Mouse (Mus musculus) retina, embryonic 14.5 days (tissue): ENCODE data around the gene Vcp.

ENCODE experiments used
- DNase-seq: peaks from one replicate; pipeline ENCODE4 v3.0.0-alpha.2; 2015; ENCODE audit warnings: low spot score

The Vcp gene

DNA sequence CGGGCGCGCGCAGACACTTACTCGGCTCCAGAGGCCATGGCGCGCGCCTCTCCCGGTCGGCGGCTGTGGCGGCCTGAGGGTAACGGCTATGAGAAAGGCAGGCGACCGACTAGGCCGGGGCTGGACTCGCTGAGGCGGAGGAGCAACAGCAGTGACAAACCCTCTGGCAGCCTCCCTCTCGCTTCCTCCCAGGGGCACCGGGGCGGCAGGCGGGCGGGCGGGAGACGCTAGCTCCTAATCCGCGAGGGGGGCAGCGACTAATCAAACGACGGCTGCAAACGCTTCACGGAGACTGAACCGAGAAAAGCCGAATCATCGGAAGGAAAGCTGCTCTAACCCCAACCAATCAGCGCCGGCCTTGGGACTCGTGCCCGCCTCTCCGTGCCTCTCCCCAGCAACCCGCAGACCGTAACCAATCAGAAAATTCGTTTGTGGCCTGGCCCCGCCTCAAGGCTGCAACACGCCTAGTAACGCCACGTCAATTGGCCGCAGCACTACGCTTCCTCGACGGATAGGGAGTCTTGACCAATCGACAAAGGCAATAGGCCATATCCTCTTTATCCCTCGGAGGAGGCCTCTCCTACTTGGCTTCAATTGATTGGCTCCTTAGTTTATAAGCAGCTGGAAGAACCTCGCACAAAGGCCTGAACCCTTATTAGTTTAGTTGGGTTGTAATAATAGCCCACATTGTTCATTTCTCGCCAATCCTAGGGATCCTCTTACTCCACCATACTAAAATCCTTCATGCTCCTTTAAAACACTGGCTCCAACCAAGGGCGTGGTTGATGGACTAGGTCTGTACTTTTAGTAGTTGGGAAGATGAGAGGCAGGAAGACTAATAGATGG lies at the start of gene Vcp:
Gene Vcp (minus strand): TSS at position 367 of the 846 bp plus-strand sequence.
- DNase-seq: peak; percentile 99

DNA sequence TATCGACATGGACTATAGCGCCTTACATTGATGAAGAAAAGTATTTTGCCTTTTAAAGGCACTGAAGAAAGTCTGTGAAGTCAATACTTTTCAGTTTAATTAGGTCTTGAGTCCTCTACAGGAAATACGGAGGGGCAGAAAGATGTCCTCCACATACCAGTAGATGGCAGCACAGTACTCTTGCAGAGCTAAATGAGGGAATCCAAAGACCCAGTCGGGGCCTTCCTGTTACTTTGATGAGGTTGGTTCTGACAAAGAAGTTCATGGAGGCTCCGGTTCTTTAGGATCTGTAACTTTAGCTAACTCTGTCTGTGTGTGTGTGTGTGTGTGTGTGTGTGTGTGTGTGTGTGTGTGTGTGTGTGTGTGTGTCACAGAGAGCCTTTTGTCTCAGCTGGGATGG lies 46.9 kb upstream of the Vcp start:
- peak; percentile 95 for DNase-seq

DNA sequence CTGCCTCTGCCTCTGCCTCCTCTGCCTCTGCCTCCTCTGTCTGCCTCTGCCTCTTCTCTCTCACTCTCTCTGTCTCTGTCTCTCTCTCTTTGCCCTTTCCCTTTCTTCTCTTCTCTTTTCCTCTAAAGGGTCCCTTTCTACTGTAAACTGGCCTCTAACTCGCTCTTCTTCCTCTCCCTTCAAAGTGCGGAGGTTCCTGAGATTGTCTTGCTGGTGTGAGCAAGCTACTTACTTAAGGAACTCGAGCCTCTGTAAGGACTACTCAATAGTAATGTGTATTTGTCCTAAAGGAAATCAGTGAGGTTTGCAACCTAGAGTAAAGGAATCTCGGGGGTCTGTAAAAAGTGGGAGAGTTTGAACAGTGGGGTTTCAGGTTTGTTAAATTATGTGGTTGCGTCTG lies 46.3 kb upstream of the Vcp start:
- DNase-seq: no peak

DNA sequence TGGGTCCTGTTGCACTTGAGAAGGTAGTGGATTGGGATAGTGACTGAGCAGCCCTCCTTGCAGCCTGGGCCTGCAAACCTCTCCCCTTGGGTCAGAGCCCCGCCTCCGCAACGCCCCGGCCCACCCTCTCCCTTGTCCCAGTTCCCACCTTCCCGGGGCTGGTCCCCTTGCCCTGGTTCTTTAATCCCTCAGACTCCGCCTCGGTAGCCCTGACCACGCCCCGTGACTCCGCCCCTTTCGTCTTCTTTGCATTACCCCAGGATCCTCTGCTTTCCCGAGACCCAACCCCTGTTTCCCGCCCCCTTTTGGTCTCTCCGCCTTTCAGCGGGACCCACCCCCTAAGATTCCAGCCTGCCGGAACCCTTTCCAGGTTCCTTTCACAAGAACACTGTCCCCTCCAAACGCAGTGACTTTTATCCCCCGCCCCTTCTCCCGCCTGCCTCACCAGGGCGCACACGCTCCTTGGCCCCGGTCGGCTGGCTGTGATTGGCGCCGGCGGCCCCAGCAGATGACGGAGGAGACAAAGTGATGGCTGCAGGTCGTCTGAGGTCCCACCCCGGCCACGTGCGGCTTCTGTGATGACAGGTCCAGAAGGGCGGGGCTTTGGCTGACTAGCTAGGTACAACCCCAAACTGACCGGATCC lies 45.5 kb upstream of the Vcp start, which contains the start of gene Fam214b:
Gene Fam214b (minus strand): TSS at position 562 of the 644 bp plus-strand sequence.
- DNase-seq: peak; percentile 99

DNA sequence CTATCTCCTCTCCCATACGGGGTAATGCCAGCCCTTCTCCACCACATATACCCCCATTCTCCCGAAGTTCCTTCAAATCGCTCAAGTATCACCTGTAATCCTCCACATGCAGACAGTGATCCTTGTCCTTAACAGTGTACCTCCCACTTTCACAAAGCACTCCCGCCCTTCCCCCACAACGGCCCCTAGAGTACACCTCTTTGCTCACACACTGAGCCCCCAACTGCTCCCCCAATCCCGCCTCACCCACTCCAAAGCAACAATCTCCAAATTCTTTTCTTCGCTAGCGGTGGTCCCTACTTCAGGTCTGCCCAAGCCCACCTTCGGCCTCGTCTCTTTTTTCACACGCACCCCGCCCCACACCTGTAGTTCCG lies 45.0 kb upstream of the Vcp start:
- no peak for DNase-seq

DNA sequence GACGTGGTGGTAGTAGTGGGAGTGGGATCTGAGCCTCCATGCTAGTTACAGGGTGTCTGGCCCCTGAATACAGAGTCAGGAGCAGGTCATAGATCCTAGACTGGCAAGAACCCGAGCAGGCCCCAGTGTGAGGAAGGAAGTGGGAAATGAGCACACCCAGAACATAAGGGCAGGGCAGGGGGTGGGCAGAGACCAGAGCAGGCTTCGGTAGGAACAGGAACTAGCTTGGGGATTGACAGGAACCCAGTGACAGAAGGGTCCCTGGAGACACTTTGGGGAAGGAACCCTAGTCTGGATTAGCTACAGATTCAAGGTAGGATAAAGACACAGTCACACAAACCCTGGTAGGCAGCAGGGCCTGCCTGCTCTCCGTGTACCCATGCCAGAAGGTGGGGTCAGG lies 44.4 kb upstream of the Vcp start:
- peak; percentile 32 for DNase-seq

DNA sequence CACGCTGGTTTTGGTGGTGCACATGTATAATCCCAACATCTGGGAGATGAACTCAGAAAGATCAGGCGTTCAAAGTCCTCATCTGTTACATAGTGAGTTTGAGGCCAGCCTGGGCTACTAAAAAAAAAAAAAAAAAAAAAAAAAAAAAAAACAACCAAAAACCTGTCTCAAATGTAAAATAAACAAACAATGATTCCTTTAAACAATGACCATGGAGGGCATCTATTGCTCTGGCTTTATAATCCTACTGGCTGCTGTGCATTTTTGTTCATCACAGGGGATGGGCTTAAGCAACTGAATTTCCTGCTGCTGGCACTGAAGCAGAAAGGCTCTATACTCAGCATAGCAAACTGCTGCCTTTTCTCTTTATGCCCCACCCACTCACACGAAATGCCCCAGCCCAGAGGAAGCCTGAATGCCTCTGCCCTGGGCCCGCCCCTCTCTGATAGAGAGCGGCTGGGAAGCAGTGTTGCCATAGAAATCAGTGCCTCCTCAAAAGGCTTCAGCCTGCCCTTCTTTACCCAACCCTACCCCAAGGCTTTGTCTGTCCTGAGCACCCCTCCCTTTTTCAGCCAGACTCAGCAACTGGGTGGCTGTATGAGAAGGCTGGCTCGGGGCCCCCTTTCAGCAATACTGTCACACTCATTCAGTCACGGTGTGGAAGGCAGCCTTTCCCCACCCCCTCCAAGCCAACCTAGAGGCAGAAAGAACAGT lies 43.5 kb upstream of the Vcp start:
- peak; percentile 92 for DNase-seq

DNA sequence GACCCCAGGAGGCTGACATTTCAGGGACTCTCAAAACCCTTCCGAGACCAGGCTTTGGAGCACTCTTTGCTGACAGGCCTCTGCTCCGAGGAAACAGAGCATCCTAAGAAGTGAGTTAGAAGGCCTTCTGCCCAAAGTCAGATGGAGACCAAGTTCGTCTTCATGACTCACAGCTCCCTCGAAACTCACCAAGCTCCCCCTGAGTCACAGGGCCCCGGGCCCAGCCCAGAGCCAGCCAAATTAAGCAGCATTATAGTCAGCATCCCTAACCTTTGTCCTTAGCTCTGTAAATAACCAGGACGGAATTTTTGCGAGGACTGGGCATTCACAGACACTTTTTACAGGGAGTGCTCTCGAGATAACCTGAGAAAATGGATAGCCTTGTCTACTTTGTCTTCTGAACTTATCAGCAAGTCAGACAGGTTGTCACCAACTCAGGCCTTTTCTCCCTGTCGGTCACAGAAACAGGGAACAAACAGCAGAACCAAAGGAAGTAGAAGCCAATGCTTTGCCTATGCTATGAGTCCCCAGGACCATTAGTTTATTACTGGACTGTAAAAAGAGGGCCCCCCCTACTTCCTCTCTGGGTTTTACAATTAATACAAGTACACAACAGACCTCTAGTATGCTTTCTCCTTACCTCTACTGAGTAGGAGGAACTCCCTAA lies 40.7 kb upstream of the Vcp start:
- no peak for DNase-seq

DNA sequence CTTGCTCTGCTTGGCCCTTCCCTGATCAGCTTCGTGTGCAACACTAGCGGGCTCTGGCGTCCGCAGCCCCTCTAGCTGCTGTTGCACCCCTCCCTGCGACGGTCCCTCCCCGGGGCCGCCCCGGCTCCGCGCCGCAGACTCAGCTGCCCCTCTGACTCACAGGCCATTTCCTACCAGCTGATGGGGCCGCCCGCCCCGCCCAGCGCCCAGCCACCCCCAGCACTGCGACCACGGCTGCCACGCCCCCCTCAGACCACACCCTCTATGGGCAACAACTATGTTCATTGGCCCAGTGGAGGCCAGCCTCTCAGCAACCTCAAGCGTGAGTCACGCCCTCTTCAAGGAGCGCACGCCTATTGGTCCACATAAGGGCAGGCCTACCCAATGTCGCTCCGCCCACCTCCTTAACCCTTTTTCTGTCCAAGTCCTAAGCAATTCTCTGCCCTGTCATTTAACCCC lies 39.8 kb upstream of the Vcp start:
- peak; percentile 97 for DNase-seq

DNA sequence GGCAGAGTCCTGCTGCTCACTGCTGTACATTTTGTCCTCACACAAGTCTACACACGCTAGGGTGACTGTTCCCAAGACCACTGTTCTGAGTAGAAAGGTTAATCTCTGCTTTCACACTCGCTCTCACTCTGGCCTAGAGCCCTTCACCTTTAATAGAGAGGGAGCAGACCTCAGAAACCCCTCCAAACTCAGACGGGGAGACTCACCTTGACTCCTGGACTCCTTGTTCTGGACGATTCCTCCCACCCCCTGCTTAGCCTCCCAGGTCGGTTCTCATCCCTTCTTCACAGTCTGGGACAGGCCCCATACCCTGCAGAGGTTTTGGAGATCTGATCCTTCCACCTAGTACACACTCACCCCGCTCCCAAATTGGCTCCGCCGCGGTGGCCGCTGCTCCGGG lies 39.3 kb upstream of the Vcp start:
- DNase-seq: no peak

DNA sequence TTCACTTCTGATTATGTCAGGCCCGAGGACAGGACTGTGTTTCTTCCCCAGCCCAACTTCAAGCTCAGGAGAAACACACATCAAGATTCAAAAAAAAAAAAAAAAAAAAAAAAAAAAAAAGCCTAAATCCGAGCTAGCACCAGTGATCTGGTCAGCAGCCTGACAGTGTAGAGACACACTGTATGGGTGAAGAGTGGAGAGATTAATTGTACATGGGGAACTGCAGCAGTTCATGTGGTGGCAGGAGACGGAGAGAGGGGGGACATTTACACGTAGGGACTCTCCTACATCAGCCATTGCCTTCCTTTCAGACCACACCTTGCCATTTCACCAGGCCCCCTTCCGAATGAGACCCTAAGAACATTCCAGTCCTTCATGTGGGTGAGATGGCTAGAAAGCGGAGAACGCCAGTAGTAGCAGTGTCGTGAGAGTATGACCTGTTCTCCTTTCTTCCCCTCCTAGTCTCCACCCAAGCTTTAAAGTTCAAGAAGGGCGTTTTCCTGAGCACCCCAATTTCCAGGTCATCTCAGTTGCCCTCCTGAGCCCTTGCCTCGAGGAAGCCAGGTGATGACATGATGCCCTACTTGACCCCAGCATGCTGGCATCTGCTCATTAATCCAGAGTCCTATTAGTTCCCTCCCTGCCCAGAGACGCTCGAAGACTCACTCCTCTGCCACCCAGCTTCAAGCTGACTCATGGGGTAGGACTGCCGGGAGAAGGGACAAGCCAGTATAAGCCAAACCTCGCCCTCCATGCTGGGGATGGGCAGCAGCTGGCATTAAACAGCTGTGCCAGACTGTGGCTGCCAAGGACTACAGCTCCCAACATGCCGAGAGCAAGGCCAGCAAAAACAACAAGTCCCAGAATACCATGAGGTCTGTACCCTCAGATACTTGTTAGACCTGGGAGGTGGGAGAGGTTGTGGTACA lies 38.5 kb upstream of the Vcp start:
- peak; percentile 26 for DNase-seq

DNA sequence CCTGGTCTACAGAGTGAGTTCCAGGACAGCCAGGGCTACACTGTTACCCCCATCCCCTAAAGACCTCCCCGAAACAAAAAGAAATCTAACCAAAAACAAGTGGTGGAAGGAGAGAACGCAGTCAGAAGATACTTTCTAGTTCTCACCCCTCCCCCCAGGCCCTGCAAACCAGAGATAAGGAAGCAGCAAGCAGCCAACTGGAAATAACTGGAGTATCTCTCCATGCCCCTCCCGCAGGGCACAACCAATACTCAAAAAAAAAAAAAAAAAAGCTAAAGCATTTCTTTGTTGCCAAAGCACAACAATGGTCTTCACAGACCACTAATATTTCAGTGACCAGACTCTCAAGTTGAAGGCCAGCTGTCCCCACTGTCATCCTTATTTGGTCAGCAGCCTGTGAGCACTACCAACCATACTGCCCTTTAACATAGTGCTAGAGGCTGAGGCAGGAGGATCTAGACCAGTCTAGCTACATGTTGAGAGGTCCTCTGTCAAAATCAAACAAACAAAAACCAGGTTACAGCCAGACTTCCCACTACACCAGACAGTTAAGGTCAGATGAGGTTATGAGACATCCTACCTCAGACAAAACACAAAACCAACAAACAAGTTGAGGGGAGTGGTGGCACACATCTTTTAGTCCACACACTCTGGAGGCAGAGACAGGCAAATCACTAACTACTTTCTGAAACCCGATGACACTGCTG lies 37.7 kb upstream of the Vcp start:
- DNase-seq: no peak

DNA sequence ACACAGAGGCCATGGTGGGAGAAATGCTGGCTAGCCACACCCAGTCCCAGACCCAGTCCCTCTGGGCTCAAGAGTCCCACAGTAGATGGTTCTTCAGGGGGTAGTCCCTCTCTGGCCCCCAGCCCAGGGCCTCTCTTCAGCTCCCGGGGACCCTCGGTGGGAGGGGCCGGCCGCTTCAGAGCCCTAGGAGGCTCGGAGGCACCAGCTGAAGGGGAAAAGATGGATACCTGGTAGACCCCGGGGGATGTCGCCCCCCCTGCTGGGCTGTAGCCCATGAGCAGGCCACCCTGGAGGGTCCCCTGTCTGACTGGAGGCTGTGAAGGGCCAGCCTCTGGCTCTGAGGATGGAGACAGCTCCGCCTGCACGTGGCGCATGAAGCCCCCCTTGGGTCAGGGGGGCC lies 36.0 kb upstream of the Vcp start:
- DNase-seq: no peak

DNA sequence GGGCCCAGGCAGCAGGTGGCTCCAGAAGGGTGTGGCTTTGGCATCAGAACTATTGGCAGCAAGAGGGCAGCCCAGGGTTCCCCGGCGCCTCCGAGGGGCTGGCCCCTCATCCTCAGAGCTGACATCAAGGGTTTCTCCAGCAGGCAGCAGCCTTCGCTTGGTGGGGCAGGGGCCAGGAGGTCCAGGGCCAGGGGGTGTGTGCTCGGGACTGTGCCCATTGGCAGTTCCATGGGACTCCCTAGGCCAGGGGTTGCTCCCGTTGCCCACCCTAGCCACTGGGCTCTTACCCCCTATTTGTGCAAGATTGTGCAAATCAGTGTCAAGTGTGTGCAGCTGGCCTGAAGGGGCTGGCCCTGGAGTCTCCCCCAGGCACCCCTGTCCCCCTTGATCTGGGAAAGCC lies 35.5 kb upstream of the Vcp start:
- no peak for DNase-seq

DNA sequence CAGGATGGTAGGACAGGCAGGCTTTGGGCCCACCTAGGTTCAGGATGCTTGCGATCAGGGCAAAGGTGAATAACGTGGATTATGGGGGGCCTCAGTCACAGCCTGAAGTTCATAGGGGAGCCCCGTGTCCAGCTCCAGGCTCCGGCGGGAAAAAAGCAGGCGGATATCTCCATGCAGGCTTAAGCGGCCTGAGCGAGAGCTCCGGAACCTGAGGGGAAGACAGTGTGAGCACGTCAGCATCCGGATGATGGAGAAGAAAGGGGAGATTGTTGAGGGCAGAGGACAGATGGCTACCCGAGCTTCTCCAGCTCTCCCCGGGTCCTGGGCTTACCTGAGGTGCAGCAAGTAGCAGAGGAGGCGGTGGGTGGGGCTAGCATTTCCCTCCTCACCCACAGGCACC lies 33.2 kb upstream of the Vcp start:
- no peak for DNase-seq

DNA sequence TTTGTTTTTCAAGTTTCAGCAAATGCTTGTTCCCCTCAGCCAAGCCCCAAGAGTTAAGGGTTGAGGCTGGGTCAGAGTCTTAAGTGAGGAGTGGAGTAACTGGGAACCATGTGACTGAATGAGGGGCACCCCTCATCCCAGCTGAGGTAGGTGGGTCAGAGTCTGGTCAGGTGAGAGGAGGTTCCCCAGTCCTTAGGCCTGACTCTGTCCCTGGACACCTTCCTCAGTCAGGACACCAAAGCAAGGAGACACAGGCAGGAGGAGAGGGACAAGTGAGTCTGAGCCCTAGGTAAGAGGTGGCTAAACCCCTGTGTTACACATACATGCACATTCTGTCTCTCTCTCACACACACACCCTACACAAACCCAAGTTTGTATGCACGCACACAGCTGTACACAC lies 32.2 kb upstream of the Vcp start:
- DNase-seq: no peak

DNA sequence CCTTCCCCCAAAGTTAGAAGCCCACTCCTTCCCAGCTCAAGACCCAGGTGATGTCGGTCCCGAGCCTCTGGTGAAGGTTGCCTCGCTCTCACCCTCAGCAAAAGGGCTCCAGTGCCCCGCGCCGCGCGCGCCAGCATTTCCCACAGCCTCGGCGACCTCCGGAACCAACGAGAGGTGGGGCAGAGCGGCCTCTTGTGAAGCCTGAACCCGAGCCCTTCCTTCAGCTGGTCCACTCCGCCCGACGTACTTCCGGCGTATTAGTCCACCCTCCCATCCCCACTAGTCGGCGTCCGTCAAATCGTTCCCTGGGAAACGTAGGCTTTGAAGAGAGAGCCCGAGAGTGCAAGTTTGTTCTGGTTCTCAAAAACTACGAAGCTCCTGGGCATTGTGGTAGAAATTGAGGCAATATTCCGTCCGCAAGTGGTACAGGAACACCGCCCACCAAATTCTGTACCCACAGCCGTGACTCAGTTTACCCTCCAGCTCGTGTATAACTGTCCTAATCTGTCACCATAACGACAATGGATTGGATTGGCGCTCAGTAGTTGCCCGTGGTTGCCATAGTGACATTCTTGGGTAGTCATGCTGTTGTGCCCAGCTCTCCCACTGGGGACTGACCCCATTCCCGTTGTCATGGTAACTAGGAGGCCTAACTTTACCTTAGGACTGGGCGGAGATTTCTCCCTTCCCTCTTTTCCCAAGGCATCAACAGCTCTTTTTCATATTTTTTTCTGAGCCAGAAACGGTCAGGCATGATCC lies 31.1 kb upstream of the Vcp start, which contains the start of gene Stoml2:
Gene Stoml2 (minus strand): TSS at position 474 of the 759 bp plus-strand sequence.
- DNase-seq: peak; percentile 98

DNA sequence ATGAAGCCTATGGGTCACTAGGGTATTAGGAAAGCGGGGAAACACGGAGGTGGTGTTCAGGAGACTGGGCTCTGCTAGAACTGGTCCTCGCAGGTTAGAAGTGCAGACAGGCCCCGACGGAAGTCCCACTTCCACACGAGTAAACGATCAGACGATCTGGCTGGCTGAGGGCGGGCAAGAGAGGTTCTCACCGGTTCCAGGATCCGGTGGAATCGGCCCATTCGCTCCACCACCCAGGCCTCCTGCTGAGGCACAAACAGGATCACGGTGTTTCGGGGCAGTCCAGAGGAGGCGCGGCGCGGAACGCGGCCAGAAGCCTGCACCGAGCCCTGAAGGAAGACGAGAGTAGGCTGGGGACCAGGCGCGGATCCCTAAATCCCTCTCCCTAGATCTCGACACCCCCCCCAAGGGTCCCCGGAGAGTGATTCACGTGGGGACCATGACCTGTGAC lies 30.5 kb upstream of the Vcp start:
- DNase-seq: peak; percentile 41

DNA sequence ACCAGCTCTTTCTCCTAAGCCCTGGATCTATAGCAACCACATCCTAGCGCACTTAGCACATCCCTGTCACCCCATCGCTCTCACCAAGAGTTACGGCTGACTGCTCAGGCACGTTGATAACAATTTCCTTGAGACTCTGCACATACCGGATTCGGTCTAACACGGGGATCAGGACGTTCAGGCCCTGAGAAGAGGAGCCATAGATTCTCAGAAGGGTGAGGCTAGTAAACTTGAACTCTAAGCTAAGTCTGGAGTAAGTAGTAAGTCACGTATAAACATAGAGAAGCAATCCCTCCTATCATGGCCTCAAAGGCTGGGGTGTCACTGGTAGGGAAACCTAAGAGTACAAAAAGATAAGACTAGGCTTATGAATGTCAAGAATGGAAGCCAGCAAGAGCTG lies 30.0 kb upstream of the Vcp start:
- DNase-seq: no peak

DNA sequence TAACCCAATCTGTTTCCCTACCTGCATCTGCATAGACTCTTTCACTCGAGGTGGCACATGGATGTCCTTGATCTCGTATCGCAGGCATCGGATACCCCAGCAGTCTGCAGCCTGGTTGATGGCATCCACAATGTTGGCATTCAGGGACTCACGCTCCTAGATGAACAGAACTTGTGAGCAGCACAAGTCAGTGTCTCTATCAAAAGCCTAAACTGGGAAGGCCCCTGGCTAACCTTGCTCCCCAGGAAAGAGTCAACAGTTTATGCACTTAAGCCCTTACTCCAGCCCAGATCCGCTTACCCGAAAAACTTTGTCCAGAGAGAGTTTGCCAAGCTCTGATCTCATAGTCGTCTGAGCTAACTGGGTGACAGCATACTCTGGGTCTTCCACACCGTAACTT lies 29.4 kb upstream of the Vcp start:
- no peak for DNase-seq
